Mouse (Mus musculus) hindbrain, embryonic 11.5 days (tissue): ENCODE measurements around the gene Capsl. TPM values are rescaled to one million over a fixed set of nuclear protein-coding genes. Genes with fewer than 3 reads are reported as not detected.
A peak's percentile ranks its signal among the peaks of the same experiment; 100 is the strongest.

Experiments
- ATAC-seq: fragments of 200-750 bp; cut with Nextera tagmentation; 2 replicates; pipeline ENCODE4 v1.8.0; 2017; ENCODE audit warnings: mild to moderate bottlenecking, moderate TSS enrichment, moderate library complexity; ENCODE audit not compliant: low FRiP score
- DNase-seq: peaks from one replicate; pipeline ENCODE4 v3.0.0-alpha.2; 2015; ENCODE audit warnings: low spot score
- H3K27ac ChIP-seq: fragments of 300-500 bp; sonication (generic); 2 replicates; pipeline ENCODE4 v1.5.1; 2014; ENCODE audit warnings: mild to moderate bottlenecking, low read depth, low read length
- H3K27me3 ChIP-seq: fragments of 300-500 bp; sonication (generic); 2 replicates; pipeline ENCODE4 v1.6.1; 2014; ENCODE audit warnings: mild to moderate bottlenecking, low read length, moderate library complexity, mixed read lengths; ENCODE audit not compliant: control insufficient read depth, insufficient read depth
- H3K36me3 ChIP-seq: fragments of 300-500 bp; sonication (generic); 2 replicates; pipeline ENCODE4 v1.6.1; 2014; ENCODE audit warnings: mild to moderate bottlenecking, low read length, moderate library complexity, mixed read lengths; ENCODE audit not compliant: control insufficient read depth, insufficient read depth
- H3K4me1 ChIP-seq: fragments of 300-500 bp; sonication (generic); replicated peaks from 2 replicates; pipeline ENCODE4 v1.6.1; 2014; ENCODE audit warnings: low read length, mixed read lengths; ENCODE audit not compliant: control insufficient read depth, insufficient read depth
- H3K4me2 ChIP-seq: fragments of 300-500 bp; sonication (generic); replicated peaks from 2 replicates; pipeline ENCODE4 v1.6.1; 2014; ENCODE audit warnings: mild to moderate bottlenecking, low read depth, low read length
- H3K4me3 ChIP-seq: fragments of 300-500 bp; sonication (generic); 2 replicates; pipeline ENCODE4 v1.5.1; 2014; ENCODE audit warnings: low read depth, low read length
- H3K9ac ChIP-seq: fragments of 300-500 bp; sonication (generic); 2 replicates; pipeline ENCODE4 v1.6.1; 2014; ENCODE audit warnings: low read depth, low read length
- H3K9me3 ChIP-seq: fragments of 300-500 bp; sonication (generic); 2 replicates; pipeline ENCODE4 v1.6.1; 2016; ENCODE audit warnings: low read length; ENCODE audit not compliant: control insufficient read depth
- WGBS: fragments of 180-500 bp; shearing (Covaris S2); extraction: QIAGEN DNeasy Blood & Tissue Kit; methylation state at CpG from one replicate; pipeline ENCODE4 v1.1.7; 2014; 5-methylcytosine and 5-hydroxymethylcytosine counted together
- polyA plus RNA-seq: library from polyadenylated mRNA; unstranded; fragments of >200 nt; fragmentation: Nextera tagmentation; extraction: Ambion mirVana; gene quantifications from 2 replicates; pipeline ENCODE4 v1.2.1, GENCODE M21; 2014

Gene Capsl
- 3.1 TPM in 2 replicates for polyA plus RNA-seq

- no peaks in the 10 kb centered on the region for H3K27me3 ChIP-seq
- no peak within 1 kb of the TSS for H3K9ac ChIP-seq
- no peaks in the 10 kb centered on the region for H3K9me3 ChIP-seq
- H3K4me2 ChIP-seq, result no peak within 1 kb of the TSS
- no peaks in the 10 kb centered on the region for H3K36me3 ChIP-seq
- ATAC-seq (0 out of 2 replicates have a peak, but pooled peaks have one; percentile 30), DNase-seq (peak; percentile 55)
- H3K27ac ChIP-seq, result no peak within 1 kb of the TSS
- WGBS, result 55% methylated on average over 12 of the region's 12 CpGs
- H3K4me3 ChIP-seq, result no peak within 1 kb of the TSS
- no peaks in the 10 kb centered on the region for H3K4me1 ChIP-seq
Observed at GRCm38 (mm10) chr15:9435534-9436180, at the start of gene Capsl. Gene Capsl, plus strand, starts transcription at chr15:9436028.

GRCm38 (mm10) chr15:9409475-9409874 is 26.4 kb upstream of the Capsl start:
- ATAC-seq, result no peak
- Histone ChIP-seq H3K27ac (no peak overlapping the region), H3K4me2 (no peak overlapping the region)

GRCm38 (mm10) chr15:9421163-9421562 is 14.7 kb upstream of the Capsl start:
- Histone ChIP-seq H3K4me2 (no peak overlapping the region), H3K27me3 (no peaks in the 10 kb centered on the region), H3K9me3 (no peaks in the 10 kb centered on the region), H3K36me3 (no peaks in the 10 kb centered on the region), H3K4me3 (no peak overlapping the region), H3K9ac (no peak overlapping the region), H3K27ac (no peak overlapping the region), H3K4me1 (no peaks in the 10 kb centered on the region)
- no peak for ATAC-seq
- no peak for DNase-seq

More at GRCm38 (mm10) chr15:9409475-9409874, 26.4 kb upstream of the Capsl start:
- 91% methylated on average over 3 of the region's 3 CpGs for WGBS
- no peaks in the 10 kb centered on the region for H3K27me3 ChIP-seq
- no peak overlapping the region for H3K9ac ChIP-seq
- DNase-seq, result no peak
- H3K9me3 ChIP-seq, result no peaks in the 10 kb centered on the region
- H3K4me1 ChIP-seq, result no peaks in the 10 kb centered on the region
- H3K4me3 ChIP-seq, result no peak overlapping the region
- H3K36me3 ChIP-seq, result no peaks in the 10 kb centered on the region

- Histone ChIP-seq H3K27me3 (no peaks in the 10 kb centered on the region), H3K36me3 (no peaks in the 10 kb centered on the region), H3K9ac (no peak overlapping the region), H3K4me3 (no peak overlapping the region), H3K4me2 (no peak overlapping the region), H3K4me1 (no peaks in the 10 kb centered on the region), H3K27ac (no peak overlapping the region), H3K9me3 (no peaks in the 10 kb centered on the region)
- DNase-seq, result no peak
- ATAC-seq, result no peak
Observed at GRCm38 (mm10) chr15:9427849-9428248, 8.0 kb upstream of the Capsl start.

- Histone ChIP-seq H3K4me1 (no peaks in the 10 kb centered on the region), H3K4me2 (no peak overlapping the region), H3K9me3 (no peaks in the 10 kb centered on the region), H3K27ac (no peak overlapping the region), H3K36me3 (no peaks in the 10 kb centered on the region), H3K4me3 (no peak overlapping the region), H3K27me3 (no peaks in the 10 kb centered on the region), H3K9ac (no peak overlapping the region)
- DNase-seq (no peak), ATAC-seq (no peak)
- WGBS, result 97% methylated on average over 3 of the region's 3 CpGs
Observed at GRCm38 (mm10) chr15:9429843-9430242, 6.0 kb upstream of the Capsl start.

- ATAC-seq, result no peak
- Histone ChIP-seq H3K9ac (no peak overlapping the region), H3K27me3 (no peaks in the 10 kb centered on the region), H3K27ac (no peak overlapping the region), H3K36me3 (no peaks in the 10 kb centered on the region), H3K9me3 (no peaks in the 10 kb centered on the region), H3K4me3 (no peak overlapping the region), H3K4me1 (no peaks in the 10 kb centered on the region), H3K4me2 (no peak overlapping the region)
- DNase-seq, result no peak
- 88% methylated on average over 1 of the region's 1 CpGs for WGBS
Observed at GRCm38 (mm10) chr15:9451999-9452398, 16.2 kb downstream of the Capsl start.

GRCm38 (mm10) chr15:9452842-9453241 is 17.0 kb downstream of the Capsl start:
- no peak for ATAC-seq
- Histone ChIP-seq H3K27me3 (no peaks in the 10 kb centered on the region), H3K36me3 (no peaks in the 10 kb centered on the region), H3K9me3 (no peaks in the 10 kb centered on the region), H3K9ac (no peak overlapping the region), H3K4me2 (no peak overlapping the region), H3K4me3 (no peak overlapping the region), H3K4me1 (no peaks in the 10 kb centered on the region), H3K27ac (no peak overlapping the region)
- 48% methylated on average over 1 of the region's 1 CpGs for whole genome bisulfite sequencing
- no peak for DNase-seq

GRCm38 (mm10) chr15:9454198-9454597 is 18.4 kb downstream of the Capsl start:
- Histone ChIP-seq H3K27ac (no peak overlapping the region), H3K9me3 (no peaks in the 10 kb centered on the region), H3K9ac (no peak overlapping the region), H3K27me3 (no peaks in the 10 kb centered on the region), H3K4me3 (no peak overlapping the region), H3K4me2 (no peak overlapping the region), H3K36me3 (no peaks in the 10 kb centered on the region), H3K4me1 (no peaks in the 10 kb centered on the region)
- WGBS, result 86% methylated on average over 4 of the region's 4 CpGs
- ATAC-seq (no peak), DNase-seq (no peak)

- Histone ChIP-seq H3K4me3 (no peak overlapping the region), H3K27ac (no peak overlapping the region)
- peak; percentile 82 for ATAC-seq
Observed at GRCm38 (mm10) chr15:9455241-9455640, 19.4 kb downstream of the Capsl start.

More at GRCm38 (mm10) chr15:9455241-9455640, 19.4 kb downstream of the Capsl start:
- Histone ChIP-seq H3K9ac (no peak overlapping the region), H3K27me3 (no peaks in the 10 kb centered on the region), H3K9me3 (no peaks in the 10 kb centered on the region), H3K4me2 (no peak overlapping the region), H3K4me1 (no peaks in the 10 kb centered on the region), H3K36me3 (no peaks in the 10 kb centered on the region)
- WGBS, result 70% methylated on average over 4 of the region's 4 CpGs
- peak; percentile 62 for DNase-seq
